Mouse (Mus musculus): ENCODE results near the gene Iah1. TPM values are rescaled to one million over a fixed set of nuclear protein-coding genes. Genes with fewer than 3 reads are reported as not detected.

Gene Iah1
- 91.3 and 111 TPM in 2 replicates for polyA plus RNA-seq (2015; fragmentation: Nextera tagmentation; extraction: Ambion mirVana)

- H3K36me3 ChIP-seq (ENCODE audit: control insufficient read depth, insufficient read depth): peaks cover 60% of the 10 kb centered on the region
- WGBS: 2% methylated on average over 59 of the region's 59 CpGs
- H3K4me2 ChIP-seq (replicated peaks; ENCODE audit: low read depth): peak within 1 kb of the TSS; percentile 85
- peak within 1 kb of the TSS; percentile 70 for H3K9ac ChIP-seq (ENCODE audit: low read depth, low read length)
- H3K9me3 ChIP-seq (ENCODE audit: control insufficient read depth): no peaks in the 10 kb centered on the region
- H3K4me1 ChIP-seq (replicated peaks; ENCODE audit: control insufficient read depth, insufficient read depth, low read length): peaks cover 4% of the 10 kb centered on the region; the same call in 1 of the 2 replicates
- TF ChIP-seq CTCF (IDR thresholded peaks at IDR 0.05; ENCODE audit: low read depth): no peak
- peak within 1 kb of the TSS; percentile 79 for H3K4me3 ChIP-seq (ENCODE audit: low read depth, low read length)
- peak within 1 kb of the TSS; percentile 91 for H3K27ac ChIP-seq (ENCODE audit: low read depth, low read length)
- H3K27me3 ChIP-seq (replicated peaks; ENCODE audit: control insufficient read depth, insufficient read depth, low read length): no peaks in the 10 kb centered on the region
- peak; percentile 92 for ATAC-seq
Measured at GRCm38 (mm10) chr12:21315923-21316868, at the start of gene Iah1. TSS of gene Iah1 (plus strand) at chr12:21316389.

- Histone ChIP-seq H3K27ac (ENCODE audit: low read depth, low read length) (no peak overlapping the region), H3K9ac (ENCODE audit: low read depth, low read length) (no peak overlapping the region), H3K4me1 (replicated peaks; ENCODE audit: control insufficient read depth, insufficient read depth, low read length) (no peaks in the 10 kb centered on the region), H3K27me3 (replicated peaks; ENCODE audit: control insufficient read depth, insufficient read depth, low read length) (no peaks in the 10 kb centered on the region), H3K36me3 (ENCODE audit: control insufficient read depth, insufficient read depth) (peaks cover 50% of the 10 kb centered on the region), H3K9me3 (ENCODE audit: control insufficient read depth) (no peaks in the 10 kb centered on the region), H3K4me2 (replicated peaks; ENCODE audit: low read depth) (no peak overlapping the region), H3K4me3 (ENCODE audit: low read depth, low read length) (no peak overlapping the region)
- no peak for ATAC-seq
- WGBS: 83% methylated on average over 2 of the region's 2 CpGs
- TF ChIP-seq CTCF (IDR thresholded peaks at IDR 0.05; ENCODE audit: low read depth): no peak
Measured at GRCm38 (mm10) chr12:21266784-21267098, 49.4 kb upstream of the Iah1 start.

- peaks cover 54% of the 10 kb centered on the region for H3K36me3 ChIP-seq (ENCODE audit: control insufficient read depth, insufficient read depth)
Measured at GRCm38 (mm10) chr12:21268083-21268616, 48.0 kb upstream of the Iah1 start.

GRCm38 (mm10) chr12:21274446-21274845 lies 41.7 kb upstream of the Iah1 start:
- no peak overlapping the region for H3K27ac ChIP-seq (ENCODE audit: low read depth, low read length)
- no peak for ATAC-seq
- no peak for TF ChIP-seq CTCF (IDR thresholded peaks at IDR 0.05; ENCODE audit: low read depth)
- no peak overlapping the region for H3K9ac ChIP-seq (ENCODE audit: low read depth, low read length)
- H3K9me3 ChIP-seq (ENCODE audit: control insufficient read depth): no peaks in the 10 kb centered on the region
- no peak overlapping the region for H3K4me2 ChIP-seq (replicated peaks; ENCODE audit: low read depth)
- H3K27me3 ChIP-seq (replicated peaks; ENCODE audit: control insufficient read depth, insufficient read depth, low read length): no peaks in the 10 kb centered on the region
- WGBS: 91% methylated on average over 7 of the region's 7 CpGs
- H3K4me3 ChIP-seq (ENCODE audit: low read depth, low read length): no peak overlapping the region
- H3K4me1 ChIP-seq (replicated peaks; ENCODE audit: control insufficient read depth, insufficient read depth, low read length): no peaks in the 10 kb centered on the region
- H3K36me3 ChIP-seq (ENCODE audit: control insufficient read depth, insufficient read depth): peaks cover 27% of the 10 kb centered on the region

More at GRCm38 (mm10) chr12:21268083-21268616, 48.0 kb upstream of the Iah1 start:
- no peak overlapping the region for H3K4me2 ChIP-seq (replicated peaks; ENCODE audit: low read depth)
- no peak for TF ChIP-seq CTCF (IDR thresholded peaks at IDR 0.05; ENCODE audit: low read depth)
- no peaks in the 10 kb centered on the region for H3K4me1 ChIP-seq (replicated peaks; ENCODE audit: control insufficient read depth, insufficient read depth, low read length)
- H3K4me3 ChIP-seq (ENCODE audit: low read depth, low read length): no peak overlapping the region
- H3K9me3 ChIP-seq (ENCODE audit: control insufficient read depth): no peaks in the 10 kb centered on the region
- ATAC-seq: no peak
- no peak overlapping the region for H3K27ac ChIP-seq (ENCODE audit: low read depth, low read length)
- no peaks in the 10 kb centered on the region for H3K27me3 ChIP-seq (replicated peaks; ENCODE audit: control insufficient read depth, insufficient read depth, low read length)
- H3K9ac ChIP-seq (ENCODE audit: low read depth, low read length): no peak overlapping the region
- WGBS: 90% methylated on average over 8 of the region's 8 CpGs

GRCm38 (mm10) chr12:21277352-21277864 lies 38.8 kb upstream of the Iah1 start:
- 96% methylated on average over 1 of the region's 1 CpGs for WGBS
- ATAC-seq: no peak

GRCm38 (mm10) chr12:21284761-21285441 lies 31.3 kb upstream of the Iah1 start, which contains the start of gene Cpsf3:
TSS of gene Cpsf3 (plus strand) at chr12:21285391.
- 0 out of 2 replicates have a peak, but pooled peaks have one; percentile 36 for TF ChIP-seq CTCF (IDR thresholded peaks at IDR 0.05; ENCODE audit: low read depth)
- peak within 1 kb of the TSS; percentile 81 for H3K27ac ChIP-seq (ENCODE audit: low read depth, low read length)
- H3K4me1 ChIP-seq (replicated peaks; ENCODE audit: control insufficient read depth, insufficient read depth, low read length): 0 out of 2 replicates have a peak, but pooled peaks cover 5% of the 10 kb centered on the region
- WGBS: 57% methylated on average over 11 of the region's 11 CpGs
- H3K4me2 ChIP-seq (replicated peaks; ENCODE audit: low read depth): peak within 1 kb of the TSS; percentile 83
- H3K27me3 ChIP-seq (replicated peaks; ENCODE audit: control insufficient read depth, insufficient read depth, low read length): no peaks in the 10 kb centered on the region
- peak within 1 kb of the TSS; percentile 78 for H3K4me3 ChIP-seq (ENCODE audit: low read depth, low read length)
- no peaks in the 10 kb centered on the region for H3K36me3 ChIP-seq (ENCODE audit: control insufficient read depth, insufficient read depth)
- no peaks in the 10 kb centered on the region for H3K9me3 ChIP-seq (ENCODE audit: control insufficient read depth)
- ATAC-seq: no peak
- peak within 1 kb of the TSS; percentile 78 for H3K9ac ChIP-seq (ENCODE audit: low read depth, low read length)

More at GRCm38 (mm10) chr12:21277352-21277864, 38.8 kb upstream of the Iah1 start:
- H3K36me3 ChIP-seq (ENCODE audit: control insufficient read depth, insufficient read depth): 0 out of 2 replicates have a peak, but pooled peaks cover 3% of the 10 kb centered on the region
- H3K27me3 ChIP-seq (replicated peaks; ENCODE audit: control insufficient read depth, insufficient read depth, low read length): no peaks in the 10 kb centered on the region
- no peak overlapping the region for H3K4me3 ChIP-seq (ENCODE audit: low read depth, low read length)
- H3K4me1 ChIP-seq (replicated peaks; ENCODE audit: control insufficient read depth, insufficient read depth, low read length): no peaks in the 10 kb centered on the region
- TF ChIP-seq CTCF (IDR thresholded peaks at IDR 0.05; ENCODE audit: low read depth): no peak
- H3K27ac ChIP-seq (ENCODE audit: low read depth, low read length): no peak overlapping the region
- H3K4me2 ChIP-seq (replicated peaks; ENCODE audit: low read depth): no peak overlapping the region
- H3K9me3 ChIP-seq (ENCODE audit: control insufficient read depth): no peaks in the 10 kb centered on the region
- no peak overlapping the region for H3K9ac ChIP-seq (ENCODE audit: low read depth, low read length)
